Mouse (Mus musculus) kidney, adult 2 months (tissue): Measurements from ENCODE around the gene Arhgef26. TPM values are rescaled to one million over a fixed set of nuclear protein-coding genes. Genes with fewer than 3 reads are reported as not detected.
A peak's percentile ranks its signal among the peaks of the same experiment; 100 is the strongest.

Source experiments
- DNase-seq: peaks from one replicate; pipeline ENCODE4 v3.0.0; 2021
- H3K27ac ChIP-seq: fragments of 200-500 bp; 2 replicates; pipeline ENCODE4 v1.5.1; 2012; ENCODE audit warnings: low read depth, low read length, control low read depth, inconsistent platforms; ENCODE audit not compliant: insufficient read depth
- H3K27me3 ChIP-seq: fragments of 200-500 bp; replicated peaks from 2 replicates; pipeline ENCODE4 v1.6.1; 2012; ENCODE audit warnings: mild to moderate bottlenecking, moderate library complexity, low read length, inconsistent platforms; ENCODE audit not compliant: control insufficient read depth, insufficient read depth
- H3K36me3 ChIP-seq: fragments of 200-500 bp; 2 replicates; pipeline ENCODE4 v1.6.1; 2012; ENCODE audit warnings: mild to moderate bottlenecking, moderate library complexity, low read length, inconsistent platforms; ENCODE audit not compliant: control insufficient read depth, insufficient read depth
- H3K4me1 ChIP-seq: fragments of 200-500 bp; 2 replicates; pipeline ENCODE4 v1.6.1; 2011; ENCODE audit warnings: low read length; ENCODE audit not compliant: control insufficient read depth, insufficient read depth
- H3K4me3 ChIP-seq: fragments of 200-500 bp; 2 replicates; pipeline ENCODE4 v1.5.1; 2011; ENCODE audit warnings: mild to moderate bottlenecking, low read depth, low read length, control low read depth; ENCODE audit not compliant: insufficient read depth
- CTCF ChIP-seq: fragments of 200-500 bp; conservative IDR thresholded peaks from 2 replicates; pipeline ENCODE4 v1.5.1; 2011; ENCODE audit warnings: low read depth, mild to moderate bottlenecking, control low read depth, low read length, moderate library complexity, mixed read lengths; ENCODE audit not compliant: insufficient read depth, insufficient read length
- POLR2A ChIP-seq: fragments of 200-500 bp; IDR thresholded peaks from one replicate; pipeline ENCODE4 v1.6.1; 2011; ENCODE audit warnings: low read depth, low read length, control low read depth
- WGBS: fragments of 180-500 bp; shearing (Covaris S2); methylation state at CpG from one replicate; pipeline ENCODE4 v1.1.7; 2018; 5-methylcytosine and 5-hydroxymethylcytosine counted together
- polyA plus RNA-seq: library from polyadenylated mRNA; depleted of rRNA; stranded (reverse); fragments of >200 nt; gene quantifications from 2 replicates; pipeline ENCODE4 v1.2.3, GENCODE M21; 2012

Gene Arhgef26
- polyA plus RNA-seq, 1 experiment, result 1.6 TPM

DNA sequence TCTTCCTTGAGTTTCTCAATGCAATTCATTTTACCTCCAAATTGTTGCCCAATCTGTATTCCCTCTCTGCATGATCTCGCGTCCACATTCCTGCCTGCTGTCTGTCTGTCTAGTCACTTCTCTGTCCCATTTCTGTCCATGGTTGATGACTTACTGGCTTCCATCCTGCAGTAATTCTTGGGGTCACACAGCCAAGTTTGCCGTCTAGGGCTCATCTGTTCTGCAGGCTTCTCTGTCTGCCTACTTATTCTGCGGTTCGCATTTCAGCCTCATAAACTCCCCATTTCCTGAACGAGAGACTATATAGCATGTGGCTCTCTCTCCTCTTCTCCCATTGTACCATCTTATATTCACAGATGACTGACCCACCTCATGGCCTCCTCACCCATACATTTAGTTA, 79.3 kb downstream of the Arhgef26 start:
- TF ChIP-seq POLR2A, result no peak
- no peak for TF ChIP-seq CTCF
- Histone ChIP-seq H3K4me1 (no peaks in the 10 kb centered on the region), H3K36me3 (no peaks in the 10 kb centered on the region), H3K27ac (no peak overlapping the region), H3K27me3 (no peaks in the 10 kb centered on the region), H3K4me3 (no peak overlapping the region)
- DNase-seq, result no peak
- 49% methylated on average over 6 of the region's 6 CpGs for WGBS

DNA sequence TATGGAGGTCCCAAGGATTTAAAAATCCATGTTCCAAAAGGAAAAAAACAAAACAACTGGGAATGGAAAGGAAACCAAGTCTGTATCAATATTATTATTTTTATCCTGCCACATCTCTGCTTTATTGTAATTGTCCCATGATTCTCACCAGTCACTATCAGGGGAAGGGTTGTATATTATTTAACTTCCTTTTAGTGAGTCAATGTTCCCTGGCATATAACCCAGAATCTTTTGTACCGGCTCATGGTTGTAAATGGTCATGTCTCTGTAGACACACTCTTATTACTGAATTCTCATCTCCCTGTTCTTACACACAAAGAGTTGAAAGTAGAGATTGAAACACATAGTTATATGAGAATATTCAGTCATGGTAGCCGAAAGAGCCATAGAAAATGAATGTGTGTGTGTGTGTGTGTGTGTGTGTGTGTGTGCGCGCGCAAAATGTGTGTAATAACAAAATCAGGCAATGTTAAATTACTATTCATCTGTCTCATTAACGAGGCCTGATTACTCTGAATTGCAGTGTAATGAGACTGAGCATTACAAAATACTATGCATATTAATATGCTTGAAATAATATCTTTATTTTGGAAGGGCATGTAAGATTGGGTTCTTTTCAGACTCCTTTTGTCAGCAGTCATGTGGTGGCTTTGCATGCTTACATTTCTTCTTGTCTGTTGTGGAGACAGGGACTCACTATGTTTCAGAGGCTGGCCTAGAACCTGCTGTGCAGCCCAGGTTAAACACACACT, 80.4 kb downstream of the Arhgef26 start:
- DNase-seq, result no peak
- no peak for TF ChIP-seq POLR2A
- TF ChIP-seq CTCF, result no peak
- 91% methylated on average over 6 of the region's 6 CpGs for WGBS
- no peaks in the 10 kb centered on the region for H3K27me3 ChIP-seq
- H3K4me3 ChIP-seq, result no peak overlapping the region
- H3K36me3 ChIP-seq, result no peaks in the 10 kb centered on the region
- H3K4me1 ChIP-seq, result no peaks in the 10 kb centered on the region
- no peak overlapping the region for H3K27ac ChIP-seq

DNA sequence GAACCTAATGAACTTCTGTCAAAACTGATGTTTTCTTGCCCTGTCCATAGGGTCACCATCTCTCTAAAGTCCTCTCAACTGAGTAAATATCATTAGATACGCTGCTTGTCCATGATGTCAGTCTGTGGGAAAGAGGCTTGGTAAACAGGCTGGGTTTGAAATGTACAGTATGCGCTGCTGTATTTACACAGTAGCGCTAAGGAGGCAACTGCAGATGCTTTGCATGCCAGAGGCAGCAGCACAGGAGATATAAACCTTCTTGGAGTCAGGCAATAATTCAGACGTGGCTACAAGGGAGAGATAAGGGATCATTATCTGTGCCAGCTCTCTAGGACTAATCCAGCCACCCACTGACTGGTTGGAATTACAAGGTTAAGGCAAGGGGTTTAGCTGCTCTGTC, 95.5 kb downstream of the Arhgef26 start:
- Histone ChIP-seq H3K4me1 (no peaks in the 10 kb centered on the region), H3K27me3 (no peaks in the 10 kb centered on the region), H3K36me3 (no peaks in the 10 kb centered on the region), H3K4me3 (no peak overlapping the region), H3K27ac (no peak overlapping the region)
- DNase-seq, result no peak
- WGBS, result 71% methylated on average over 4 of the region's 4 CpGs
- no peak for TF ChIP-seq POLR2A
- no peak for TF ChIP-seq CTCF

DNA sequence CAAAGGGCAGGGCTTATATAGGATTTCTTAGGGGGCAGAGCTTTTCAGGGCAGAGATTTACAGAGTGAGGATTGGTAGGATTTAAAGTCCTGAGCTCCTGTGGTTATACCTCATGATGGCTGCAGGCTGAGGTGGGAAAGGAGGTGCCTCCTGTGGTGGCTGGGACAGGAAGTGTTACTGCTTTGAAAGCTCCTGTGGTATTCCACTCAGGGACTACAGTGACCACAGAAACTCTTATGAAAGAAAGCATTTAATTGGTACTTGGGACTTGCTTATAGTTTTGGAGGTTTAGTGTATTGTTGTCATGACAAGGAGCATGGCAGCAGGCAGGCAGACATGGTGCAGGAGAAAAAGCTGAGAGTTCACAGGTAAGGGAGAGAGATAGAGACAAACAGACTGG, 97.8 kb downstream of the Arhgef26 start:
- H3K36me3 ChIP-seq, result no peaks in the 10 kb centered on the region
- no peak for DNase-seq
- H3K27me3 ChIP-seq, result no peaks in the 10 kb centered on the region
- no peak overlapping the region for H3K27ac ChIP-seq
- no peaks in the 10 kb centered on the region for H3K4me1 ChIP-seq
- TF ChIP-seq CTCF (no peak), POLR2A (no peak)
- no peak overlapping the region for H3K4me3 ChIP-seq

DNA sequence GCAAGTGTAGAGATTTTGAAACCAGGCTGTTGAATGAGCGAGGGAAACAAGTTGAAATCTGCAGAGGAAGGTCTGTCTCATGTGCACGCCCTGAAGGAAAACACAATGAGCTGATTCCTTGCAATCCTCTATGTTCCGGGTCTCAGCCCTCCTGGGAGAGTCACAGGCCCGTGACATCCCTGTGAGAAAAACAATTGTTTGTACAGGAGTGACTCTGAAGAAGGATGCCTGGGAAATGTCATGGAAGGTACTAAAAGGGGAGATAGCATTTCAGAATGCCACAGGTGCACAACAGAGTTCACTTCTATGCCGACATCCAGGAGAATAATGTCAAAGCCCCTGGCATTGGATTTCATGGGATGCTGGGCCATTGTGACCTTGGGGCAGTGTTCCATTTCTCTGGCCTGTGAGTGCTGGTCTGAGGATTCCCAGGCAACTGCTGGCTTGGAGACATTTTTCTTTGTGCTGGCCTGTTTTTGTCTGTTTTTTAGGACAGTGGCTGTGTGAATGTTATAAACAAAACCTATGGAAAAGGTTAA, 102.4 kb downstream of the Arhgef26 start:
- Histone ChIP-seq H3K27ac (no peak overlapping the region), H3K27me3 (no peaks in the 10 kb centered on the region), H3K36me3 (no peaks in the 10 kb centered on the region), H3K4me3 (no peak overlapping the region), H3K4me1 (no peaks in the 10 kb centered on the region)
- no peak for DNase-seq
- TF ChIP-seq POLR2A (no peak), CTCF (no peak)
- 41% methylated on average over 5 of the region's 5 CpGs for WGBS

DNA sequence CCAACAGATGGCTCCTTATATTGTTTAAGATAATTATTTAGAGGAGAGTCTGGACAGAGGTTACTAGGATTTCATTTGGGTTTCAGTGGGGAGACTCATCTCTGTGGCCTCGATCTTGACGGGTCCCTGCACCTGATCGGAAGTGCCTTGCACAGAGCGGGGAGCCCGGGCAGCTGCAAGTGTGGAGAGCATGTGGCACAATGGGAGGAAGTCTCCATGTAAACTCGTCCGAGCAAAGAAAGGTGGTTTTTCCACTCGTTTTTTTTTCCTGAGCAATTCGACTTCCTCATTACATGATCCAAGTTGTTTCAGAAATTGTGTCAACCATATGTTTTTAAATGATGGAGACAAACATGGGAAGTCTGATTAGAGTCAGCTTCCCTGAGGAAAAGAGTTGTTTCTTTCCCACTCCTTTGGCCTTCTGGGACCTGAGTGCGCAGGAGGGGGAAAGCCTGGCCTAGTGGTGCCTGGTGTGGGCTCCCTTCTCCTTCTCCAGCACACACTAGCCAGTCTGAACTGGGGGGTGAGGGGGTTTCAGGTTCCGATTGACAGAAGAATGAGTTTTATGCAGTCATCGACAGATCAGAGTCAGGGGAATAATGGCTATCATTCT, 105.5 kb downstream of the Arhgef26 start:
- H3K27ac ChIP-seq, result no peak overlapping the region
- H3K36me3 ChIP-seq, result no peaks in the 10 kb centered on the region
- no peak for DNase-seq
- no peaks in the 10 kb centered on the region for H3K4me1 ChIP-seq
- H3K4me3 ChIP-seq, result no peak overlapping the region
- TF ChIP-seq CTCF (no peak), POLR2A (no peak)
- H3K27me3 ChIP-seq, result no peaks in the 10 kb centered on the region
- 64% methylated on average over 12 of the region's 12 CpGs for WGBS

DNA sequence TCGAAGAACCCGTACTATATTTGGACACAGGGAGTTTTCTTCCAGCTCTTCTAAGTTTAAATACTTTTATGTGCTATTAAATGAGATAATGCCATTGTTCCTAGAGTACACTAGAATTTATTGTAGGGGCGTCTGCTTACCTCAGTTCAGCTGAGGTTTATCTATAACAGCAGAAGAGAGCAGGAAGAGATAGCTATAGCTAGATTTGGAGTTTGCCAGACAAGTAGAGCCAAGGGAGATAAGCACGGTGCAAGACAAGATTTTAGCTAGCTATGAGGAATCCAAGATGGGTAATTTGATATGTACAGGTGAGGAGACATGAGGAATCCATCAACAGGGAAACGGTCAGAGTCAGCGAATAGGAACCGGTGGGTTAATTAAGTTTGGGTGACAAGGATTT, 108.1 kb downstream of the Arhgef26 start:
- Histone ChIP-seq H3K36me3 (no peaks in the 10 kb centered on the region), H3K4me3 (no peak overlapping the region), H3K4me1 (no peaks in the 10 kb centered on the region), H3K27ac (0 out of 2 replicates have a peak overlapping the region, but pooled peaks have one; percentile 11), H3K27me3 (no peaks in the 10 kb centered on the region)
- TF ChIP-seq CTCF (no peak), POLR2A (no peak)
- DNase-seq, result no peak
- WGBS, result 54% methylated on average over 7 of the region's 7 CpGs
